Mouse (Mus musculus) Muller cell, postnatal 12 days (primary cell): ENCODE measurements around the gene Gbgt1.

Source experiments
- DNase-seq: peaks from one replicate; pipeline ENCODE4 v3.0.0-alpha.2; 2015; ENCODE audit errors: inconsistent ontology term

The Gbgt1 gene

DNA sequence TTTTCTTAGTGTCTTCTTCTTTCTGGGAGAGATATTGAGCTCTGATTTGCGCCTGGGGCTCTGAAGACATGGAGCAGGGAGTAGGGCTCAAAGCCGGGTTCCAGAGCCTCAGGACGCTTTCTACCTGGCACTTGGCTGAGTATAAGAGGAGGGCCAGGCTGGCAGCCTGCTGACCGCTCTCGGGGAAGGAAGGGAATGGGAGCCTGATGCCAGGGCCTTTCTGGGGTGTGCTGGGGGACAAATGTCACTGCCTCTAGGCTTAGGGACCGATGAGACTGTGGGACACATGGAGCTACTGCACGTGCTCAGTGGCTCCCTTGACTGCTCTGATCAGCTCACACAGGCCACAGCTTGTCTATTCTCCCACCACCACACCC, 31.7 kb downstream of the Gbgt1 start:
- no peak for DNase-seq

- DNase-seq = no peak
These were observed 33.2 kb downstream of the Gbgt1 start for GRCm38 (mm10) chr2:28529856-28530255.

- DNase-seq = no peak
These were observed 33.6 kb downstream of the Gbgt1 start for GRCm38 (mm10) chr2:28530311-28530710.

DNA sequence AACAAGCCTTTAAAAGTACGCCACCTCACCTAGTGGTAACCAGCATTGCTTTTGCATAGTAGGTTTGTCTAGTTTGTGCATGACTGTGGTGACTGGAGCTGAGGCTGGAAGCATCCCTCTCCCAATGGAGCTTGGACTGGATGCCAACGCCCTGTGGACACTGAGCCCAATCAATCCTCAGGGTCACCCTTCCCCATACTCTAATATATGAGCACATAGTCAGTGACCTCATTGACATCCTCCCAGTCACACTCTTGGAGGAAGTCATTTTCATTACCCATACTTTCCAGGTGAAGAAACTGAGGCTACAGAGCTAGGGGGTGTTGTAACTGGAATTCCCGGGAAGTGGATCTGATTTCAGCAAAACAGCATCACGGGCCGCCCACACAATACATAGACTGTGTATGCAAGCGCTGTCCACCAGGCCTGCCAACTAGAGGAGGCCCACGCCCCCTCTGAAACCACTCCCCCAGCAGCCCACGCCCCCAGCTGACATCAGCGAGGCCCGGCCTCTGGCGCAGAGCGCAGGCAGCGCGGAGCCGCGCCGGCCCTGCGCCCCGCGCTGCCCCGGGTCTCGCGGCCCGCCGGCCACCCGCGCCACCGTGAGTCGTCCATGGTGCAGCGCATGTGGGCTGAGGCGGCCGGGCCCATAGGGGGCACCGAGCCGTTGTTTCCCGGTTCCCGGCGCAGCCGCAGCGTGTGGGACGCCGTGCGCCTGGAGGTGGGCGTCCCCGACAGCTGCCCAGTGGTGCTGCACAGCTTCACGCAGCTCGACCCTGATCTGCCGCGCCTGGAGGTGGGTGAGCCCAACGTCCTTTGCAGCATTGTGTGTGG, 36.5 kb downstream of the Gbgt1 start:
- peak; percentile 93 for DNase-seq

DNA sequence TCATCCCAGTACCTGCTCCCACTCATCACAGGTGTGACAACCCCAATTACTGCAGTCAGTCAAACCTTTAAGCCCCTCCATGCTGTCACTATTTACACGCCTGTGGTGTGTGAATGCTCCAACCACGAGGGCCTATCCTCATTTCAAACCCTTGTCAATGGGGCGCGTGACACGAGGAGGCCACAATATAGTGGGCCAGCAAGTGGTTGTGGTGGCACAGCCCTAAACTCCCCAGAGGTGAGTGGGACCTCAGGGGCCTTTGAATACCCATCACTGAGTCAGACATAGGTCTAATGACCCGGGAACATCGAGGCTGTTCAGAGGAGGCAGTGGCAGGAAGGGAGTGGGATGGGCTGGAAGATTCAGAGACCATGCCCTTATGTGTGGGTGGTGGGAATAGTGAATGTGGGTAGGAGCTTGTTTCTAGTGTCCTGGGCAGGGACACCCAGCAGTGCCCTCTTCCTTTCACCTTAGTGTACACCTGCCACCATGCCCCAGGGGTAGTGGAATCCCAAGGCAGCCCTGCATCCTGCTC, 37.3 kb downstream of the Gbgt1 start:
- DNase-seq = no peak

DNA sequence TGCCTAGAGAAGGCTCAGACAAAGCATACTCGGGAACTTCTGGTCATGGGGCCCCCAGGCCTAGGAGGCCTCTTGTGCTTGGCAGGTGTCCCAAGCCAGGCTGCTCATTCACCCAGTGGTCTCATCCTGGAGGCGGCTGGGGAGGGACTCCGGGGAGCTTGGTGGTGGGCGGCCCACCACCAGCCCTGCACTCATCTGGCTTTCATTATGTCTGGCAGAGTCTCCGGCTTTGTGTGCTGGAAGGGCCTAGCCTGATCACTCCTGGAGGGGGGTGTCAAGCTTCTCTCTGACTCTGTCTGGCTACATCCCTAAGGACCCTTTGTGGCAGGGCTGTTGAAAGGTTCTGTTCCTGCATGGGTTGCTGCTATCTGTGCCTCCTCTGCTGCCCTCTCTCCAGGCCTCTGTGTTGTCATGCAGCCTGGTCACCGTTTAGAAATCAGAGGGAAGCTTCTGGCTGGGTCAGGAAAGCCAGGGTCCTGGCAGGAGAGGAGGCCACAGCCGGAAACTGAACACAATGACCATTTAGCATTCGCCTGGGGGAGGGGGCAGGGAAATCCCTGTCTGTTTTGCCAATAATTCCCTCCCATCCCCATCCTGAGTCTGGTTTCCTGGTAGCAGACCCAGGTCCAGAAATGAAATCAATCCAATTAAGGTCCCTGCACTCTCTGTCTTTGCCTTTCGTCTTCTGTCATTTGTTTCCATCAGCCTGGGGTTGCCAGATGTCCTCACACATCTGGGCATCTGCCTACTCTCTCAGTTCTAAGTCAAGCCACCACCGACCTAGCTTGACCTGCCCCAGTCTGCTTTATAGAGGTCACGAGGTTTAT, 38.0 kb downstream of the Gbgt1 start:
- DNase-seq = peak; percentile 73

- no peak for DNase-seq
These were observed 38.5 kb downstream of the Gbgt1 start for GRCm38 (mm10) chr2:28535263-28535540.

DNA sequence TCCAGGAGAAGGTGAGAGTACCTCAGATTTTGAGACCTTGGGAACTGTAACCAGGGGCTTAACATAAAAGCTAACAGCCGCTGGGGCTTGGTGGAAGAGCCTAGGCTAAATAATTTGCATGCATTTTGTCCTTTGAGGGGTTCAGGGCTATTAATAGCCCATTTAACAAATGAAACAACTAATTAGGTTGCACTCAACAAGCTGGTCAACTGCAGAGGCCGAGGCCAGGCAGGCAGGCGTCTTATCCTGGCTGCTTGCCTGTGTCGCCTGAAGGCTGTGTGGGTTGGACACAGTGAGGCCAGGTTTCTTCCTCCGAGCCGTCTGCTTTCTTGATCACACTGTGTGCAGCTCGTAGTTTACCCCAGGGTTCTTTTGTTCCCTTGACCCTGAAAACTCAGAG, 39.0 kb downstream of the Gbgt1 start:
- DNase-seq = peak; percentile 70

DNA sequence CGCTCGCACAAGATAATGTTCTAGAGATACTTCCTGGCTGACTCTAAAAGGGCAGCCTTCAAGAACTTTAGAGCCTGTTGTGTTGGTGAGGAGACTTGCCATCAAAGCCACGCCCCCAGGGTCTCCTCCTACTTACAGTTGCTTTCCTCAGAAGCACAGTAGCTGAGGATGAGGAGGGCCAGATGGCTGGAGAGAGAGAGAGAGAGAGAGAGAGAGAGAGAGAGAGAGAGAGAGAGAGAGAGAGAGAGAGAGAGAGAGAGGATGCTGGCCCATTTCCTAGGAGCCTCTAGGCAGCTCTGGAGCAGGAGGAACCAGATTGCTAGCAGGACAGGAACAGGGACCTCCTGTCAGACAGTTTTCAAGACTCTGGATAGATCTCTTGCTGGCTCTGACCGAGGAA, 39.5 kb downstream of the Gbgt1 start:
- no peak for DNase-seq

GRCm38 (mm10) chr2:28536766-28537633, 40.3 kb downstream of the Gbgt1 start:
- DNase-seq = no peak

DNA sequence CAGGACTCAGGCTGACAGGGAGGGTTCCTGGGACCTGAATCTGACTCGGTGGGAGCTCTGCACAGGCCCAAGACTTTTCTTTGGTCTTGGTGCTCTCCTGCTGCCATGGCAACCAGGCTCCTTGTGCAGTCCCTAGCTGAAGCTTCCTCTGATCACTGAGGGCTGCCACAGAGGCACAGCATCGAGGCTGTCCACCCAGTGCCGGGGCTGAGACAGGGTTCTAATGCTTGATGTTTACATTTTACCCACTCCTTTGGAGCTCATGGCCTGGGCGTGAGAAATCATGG, 40.9 kb downstream of the Gbgt1 start:
- no peak for DNase-seq

DNA sequence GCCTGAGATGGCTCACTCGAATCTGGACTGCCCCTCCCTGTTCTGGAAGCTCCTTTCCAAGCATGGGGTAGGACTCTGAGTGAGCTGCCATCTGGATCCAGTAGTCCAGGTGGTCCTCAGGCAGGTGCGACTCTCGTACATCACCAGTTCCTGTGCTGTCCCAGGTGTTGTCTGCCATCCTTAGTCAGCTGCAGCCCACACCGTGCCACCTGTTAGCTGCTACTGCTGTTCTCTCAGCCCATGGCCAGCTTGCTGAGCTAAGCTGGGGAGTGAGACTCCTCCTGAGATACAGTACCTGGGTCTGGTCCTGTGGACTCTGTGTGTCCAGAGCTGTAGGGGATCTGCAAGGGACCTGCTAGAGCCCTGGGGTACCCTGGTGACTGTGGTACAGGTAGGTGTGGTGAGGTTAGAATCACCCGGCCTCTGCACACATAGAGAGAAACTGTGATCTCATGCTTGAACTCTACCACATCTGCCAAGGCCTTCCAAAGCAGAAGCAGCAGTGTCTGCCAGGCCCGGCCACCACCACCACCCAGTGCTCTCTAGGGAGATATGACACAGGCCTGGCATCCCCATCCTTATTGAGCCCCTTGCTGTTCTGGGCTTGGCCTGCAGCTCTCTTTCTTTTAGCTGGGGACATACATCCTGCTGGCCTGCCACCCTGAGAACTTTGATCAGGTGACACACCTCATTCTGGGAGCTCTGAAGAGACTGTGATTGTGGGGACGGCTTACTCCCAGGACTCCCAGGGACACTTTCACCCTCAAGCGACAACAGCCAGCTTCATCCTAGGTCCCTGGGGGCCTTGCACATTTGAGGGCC, 41.5 kb downstream of the Gbgt1 start:
- no peak for DNase-seq

DNA sequence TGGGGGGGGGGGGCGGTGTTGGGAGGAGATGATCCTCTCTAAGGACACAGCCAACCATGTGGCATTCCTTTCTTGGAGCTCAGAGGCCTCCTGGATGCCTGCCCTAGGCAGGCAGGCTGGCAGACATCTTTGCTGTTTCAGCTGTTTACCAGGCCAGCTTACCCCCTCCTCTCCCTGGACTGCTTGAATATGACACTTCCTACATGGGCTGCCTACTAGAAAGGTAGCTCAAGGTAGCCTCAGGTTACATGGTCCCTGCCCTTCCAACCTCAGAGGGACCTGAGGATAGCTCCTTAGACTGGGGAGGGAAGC, 42.1 kb downstream of the Gbgt1 start:
- DNase-seq = peak; percentile 69

DNA sequence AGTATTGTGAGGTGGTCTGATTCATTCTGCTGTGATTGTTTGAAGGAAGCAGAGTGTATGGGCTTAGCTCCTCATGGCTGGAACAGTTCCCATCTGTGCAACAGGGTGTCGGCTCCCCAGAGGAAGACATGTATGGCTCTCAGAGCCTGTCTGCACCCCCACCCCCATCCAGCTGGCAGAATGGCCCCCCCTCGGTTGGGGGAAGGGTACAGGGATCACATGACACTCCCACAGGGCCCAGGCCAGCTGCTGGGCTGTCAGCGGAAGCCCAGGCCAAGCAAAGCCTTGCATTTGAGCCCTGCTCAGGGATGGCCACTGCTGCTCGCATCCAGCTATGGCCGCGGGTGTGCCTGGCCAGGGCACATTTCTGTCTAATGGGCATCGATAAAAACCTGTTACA, 42.5 kb downstream of the Gbgt1 start:
- peak; percentile 78 for DNase-seq

DNA sequence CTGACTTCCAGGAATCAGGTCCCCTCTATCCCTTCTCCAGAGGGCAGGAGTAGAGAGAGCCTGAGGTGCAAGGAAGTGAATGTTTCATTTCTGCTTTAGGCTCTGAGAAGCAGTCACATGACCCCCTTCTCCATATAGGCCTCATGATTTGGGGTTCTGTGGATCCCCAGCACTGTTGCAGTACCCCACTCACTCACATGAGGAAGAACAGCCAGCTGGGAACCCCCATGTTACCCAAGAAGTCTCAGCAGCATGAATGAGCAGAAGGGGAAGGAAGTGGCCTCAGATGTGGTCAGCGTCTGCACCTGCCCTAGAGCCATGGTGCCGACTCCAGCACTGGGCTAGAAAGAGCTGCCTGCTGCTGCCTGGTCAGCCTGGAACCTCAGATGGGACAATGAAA, 43.3 kb downstream of the Gbgt1 start:
- DNase-seq = no peak

GRCm38 (mm10) chr2:28540587-28541227, 44.0 kb downstream of the Gbgt1 start:
- DNase-seq = no peak

- DNase-seq = peak; percentile 32
These were observed 47.2 kb downstream of the Gbgt1 start for GRCm38 (mm10) chr2:28543894-28544293.

GRCm38 (mm10) chr2:28545976-28546375, 49.3 kb downstream of the Gbgt1 start:
- DNase-seq = no peak

DNA sequence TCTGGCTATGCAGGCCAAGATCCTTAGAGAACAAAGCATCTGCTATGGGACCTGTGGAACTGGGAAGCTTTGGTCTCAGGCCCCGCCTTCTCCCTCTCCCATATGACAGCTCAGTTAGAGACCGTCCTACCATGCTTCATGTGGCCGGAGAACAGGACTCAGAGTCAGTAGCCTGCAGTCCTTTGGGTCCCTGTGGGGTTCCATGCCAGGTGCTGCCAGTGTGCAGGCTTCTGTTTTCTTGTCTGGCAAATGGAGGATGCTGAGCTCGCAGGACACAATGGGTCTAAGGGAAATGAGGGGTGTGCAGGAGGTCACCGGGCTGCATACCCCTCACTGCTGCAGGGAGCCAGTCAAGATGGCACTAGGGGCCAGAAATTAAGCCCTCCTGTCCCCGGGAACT, 49.9 kb downstream of the Gbgt1 start:
- DNase-seq = no peak

GRCm38 (mm10) chr2:28547237-28548172, 50.8 kb downstream of the Gbgt1 start:
- peak; percentile 85 for DNase-seq
